Mouse (Mus musculus) embryonic fibroblast, embryonic 13.5 days (primary cell): Measurements from ENCODE around the gene Chp1. TPM values are rescaled to one million over a fixed set of nuclear protein-coding genes. Genes with fewer than 3 reads are reported as not detected.
"Not testable (repeated sequence)": the region's sequence is repeated elsewhere in the genome, so short reads cannot be mapped to it uniquely, and the experiment has no call there.

Experiments
- H3K27ac ChIP-seq: 2 replicates; pipeline ENCODE4 v1.5.1; 2012; ENCODE audit warnings: low read length, control low read depth, inconsistent platforms; ENCODE audit not compliant: insufficient read depth
- H3K4me1 ChIP-seq: 2 replicates; pipeline ENCODE4 v1.6.1; 2011; ENCODE audit warnings: low read length; ENCODE audit not compliant: control insufficient read depth, insufficient read depth
- H3K4me3 ChIP-seq: 2 replicates; pipeline ENCODE4 v1.5.1; 2011; ENCODE audit warnings: mild to moderate bottlenecking, control low read depth, low read length; ENCODE audit not compliant: insufficient read depth
- CTCF ChIP-seq: IDR thresholded peaks from 2 replicates; pipeline ENCODE4 v1.5.1; 2011; ENCODE audit warnings: mild to moderate bottlenecking, control low read depth, low read length, moderate library complexity, borderline replicate concordance; ENCODE audit not compliant: insufficient read depth
- POLR2A ChIP-seq: IDR thresholded peaks from 2 replicates; pipeline ENCODE4 v1.6.1; 2011; ENCODE audit warnings: low read depth, mild to moderate bottlenecking, control low read depth, low read length, moderate library complexity
- polyA plus RNA-seq: library from polyadenylated mRNA; stranded (reverse); fragments of >200 nt; gene quantifications from 2 replicates; pipeline ENCODE4 v1.2.4, GENCODE M21; 2011; ENCODE audit warnings: low read depth; ENCODE audit not compliant: missing spikeins, insufficient read length

Gene Chp1
- 113 and 129 TPM in 2 replicates for polyA plus RNA-seq

- Histone ChIP-seq H3K27ac (peak within 1 kb of the TSS; percentile 59), H3K4me1 (peaks cover 4% of the 10 kb centered on the region), H3K4me3 (peak within 1 kb of the TSS; percentile 96)
- TF ChIP-seq POLR2A (peak; percentile 74), CTCF (no peak)
Measured at GRCm38 (mm10) chr2:119547522-119548370, at the start of gene Chp1, which contains the start of gene Exd1. Gene Chp1, plus strand, starts transcription at chr2:119547697. Gene Exd1, minus strand, starts transcription at chr2:119547627.

- Histone ChIP-seq H3K27ac (no peak overlapping the region), H3K4me1 (no peaks in the 10 kb centered on the region), H3K4me3 (no peak overlapping the region)
- TF ChIP-seq CTCF = no peak
- TF ChIP-seq POLR2A = no peak
Measured at GRCm38 (mm10) chr2:119498859-119499258, 48.6 kb upstream of the Chp1 start.

DNA sequence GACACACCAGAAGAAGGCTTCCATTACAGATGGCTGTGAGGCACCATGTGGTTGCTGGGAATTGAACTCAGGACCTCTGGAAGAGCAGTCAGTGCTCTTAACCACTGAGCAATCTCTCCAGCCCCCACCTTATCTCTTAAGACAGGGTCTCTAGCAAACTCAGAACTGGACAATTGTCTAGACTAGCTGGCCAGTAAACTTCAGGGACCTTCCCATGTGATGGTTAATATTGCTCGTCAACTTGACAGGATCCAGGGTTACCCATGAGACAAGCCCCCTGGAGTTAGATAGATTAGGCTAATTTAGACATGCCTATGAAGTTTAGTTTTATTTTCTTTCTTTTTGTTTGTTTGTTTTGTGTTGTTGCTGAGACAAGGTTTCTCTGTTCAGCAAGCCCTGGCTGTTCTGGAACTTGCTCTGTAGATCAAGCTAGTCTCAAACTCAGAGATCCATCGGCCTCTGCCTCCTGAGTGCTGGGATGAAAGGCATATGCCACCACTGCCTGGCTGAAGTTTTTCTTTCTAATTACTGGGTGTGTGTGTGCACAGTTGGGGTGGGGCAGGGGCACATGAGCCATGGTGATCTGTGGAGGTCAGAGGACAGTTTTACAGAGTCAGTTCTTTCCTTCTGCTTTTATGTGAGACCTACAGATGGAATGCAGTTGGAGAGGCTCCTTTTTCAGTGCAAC lies 46.4 kb upstream of the Chp1 start:
- TF ChIP-seq CTCF = no peak
- TF ChIP-seq POLR2A = no peak
- Histone ChIP-seq H3K4me3 (no peak overlapping the region), H3K4me1 (no peaks in the 10 kb centered on the region), H3K27ac (no peak overlapping the region)

- TF ChIP-seq POLR2A (no peak), CTCF (no peak)
- Histone ChIP-seq H3K4me3 (no peak overlapping the region), H3K4me1 (no peaks in the 10 kb centered on the region), H3K27ac (no peak overlapping the region)
Measured at GRCm38 (mm10) chr2:119507108-119507507, 40.4 kb upstream of the Chp1 start.

- not testable (repeated sequence) for H3K4me1 ChIP-seq, H3K27ac ChIP-seq, H3K4me3 ChIP-seq
Measured at GRCm38 (mm10) chr2:119508518-119508917, 39.0 kb upstream of the Chp1 start.

DNA sequence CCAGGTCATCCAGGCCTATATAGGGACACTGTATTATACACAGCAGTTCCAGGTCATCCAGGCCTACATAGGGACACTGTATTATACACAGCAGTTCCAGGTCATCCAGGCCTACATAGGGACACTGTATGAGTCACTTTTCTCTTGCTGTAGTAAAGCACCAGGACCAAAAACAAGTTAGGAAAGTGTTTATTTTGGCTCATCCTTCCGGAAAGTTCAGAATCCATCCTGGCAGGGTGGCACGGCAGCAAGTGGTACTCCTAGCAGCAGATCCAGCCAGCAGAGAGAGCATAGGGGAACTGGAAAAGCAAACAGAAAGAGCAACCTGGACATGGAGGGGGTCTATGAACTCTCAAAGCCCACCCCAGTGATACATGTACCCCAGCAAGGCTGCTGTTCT lies 36.6 kb upstream of the Chp1 start:
- TF ChIP-seq CTCF (no peak), POLR2A (no peak)
- no peak overlapping the region for H3K27ac ChIP-seq
- H3K4me1 ChIP-seq = no peaks in the 10 kb centered on the region
- H3K4me3 ChIP-seq = no peak overlapping the region

- Histone ChIP-seq H3K4me1 (no peaks in the 10 kb centered on the region), H3K4me3 (no peak overlapping the region), H3K27ac (no peak overlapping the region)
- no peak for TF ChIP-seq CTCF
- no peak for TF ChIP-seq POLR2A
Measured at GRCm38 (mm10) chr2:119512292-119512691, 35.2 kb upstream of the Chp1 start.

GRCm38 (mm10) chr2:119514026-119514522 lies 33.4 kb upstream of the Chp1 start:
- H3K4me1 ChIP-seq = no peaks in the 10 kb centered on the region
- no peak for TF ChIP-seq POLR2A
- no peak for TF ChIP-seq CTCF
- H3K27ac ChIP-seq = no peak overlapping the region
- H3K4me3 ChIP-seq = no peak overlapping the region

GRCm38 (mm10) chr2:119516811-119517210 lies 30.7 kb upstream of the Chp1 start:
- Histone ChIP-seq H3K27ac (no peak overlapping the region), H3K4me1 (no peaks in the 10 kb centered on the region), H3K4me3 (no peak overlapping the region)
- TF ChIP-seq POLR2A (no peak), CTCF (no peak)

GRCm38 (mm10) chr2:119520550-119520949 lies 26.9 kb upstream of the Chp1 start:
- no peak for TF ChIP-seq CTCF
- no peak for TF ChIP-seq POLR2A
- Histone ChIP-seq H3K4me3 (no peak overlapping the region), H3K27ac (no peak overlapping the region), H3K4me1 (no peaks in the 10 kb centered on the region)
